Comparison of ENCODE assay signal across 8 mouse cellular contexts in the genomic region with DNA sequence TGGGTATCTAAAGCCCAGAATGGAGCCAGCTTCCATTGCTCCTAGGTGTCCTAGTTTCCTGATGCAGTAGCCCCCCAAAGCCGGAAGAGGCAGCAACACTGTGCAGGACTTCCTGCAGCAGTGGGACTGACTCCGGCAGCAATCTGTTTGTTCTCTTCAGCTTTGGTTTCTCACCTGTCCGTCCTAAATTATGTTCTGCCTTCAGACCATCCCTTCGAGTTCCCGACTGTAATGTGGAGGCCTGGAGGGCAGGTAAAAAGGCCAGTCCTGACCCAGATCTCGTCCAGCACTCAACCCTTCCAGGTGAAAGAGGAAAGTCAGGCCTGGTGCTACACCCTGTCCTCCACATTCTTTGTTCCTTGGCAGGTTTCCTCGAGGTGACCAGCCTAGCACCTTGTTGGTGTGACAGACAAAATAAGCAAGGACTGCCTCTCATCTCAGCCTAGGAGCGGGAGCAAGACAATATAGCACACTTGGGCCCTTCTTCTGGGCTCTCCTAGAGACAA. TPM values are rescaled to one million over a fixed set of nuclear protein-coding genes. Genes with fewer than 3 reads are reported as not detected.
DNase-seq lines count a peak whose midpoint lies in the region; ATAC-seq and TF ChIP-seq lines count a peak whose summit lies in the region.

No protein-coding gene starts in this region.

- H3K4me2 ChIP-seq in limb, embryonic 11.5 days (ENCODE audit: low read depth, severe bottlenecking), result peak overlapping the region; percentile 84
- peak overlapping the region; percentile 59 for H3K4me2 ChIP-seq in neural tube, embryonic 12.5 days (replicated peaks)

- peaks cover 55% of the 10 kb centered on the region for H3K4me1 ChIP-seq in thymus, adult 2 months (replicated peaks; ENCODE audit: control insufficient read depth, insufficient read depth, low read length)
- peaks cover 63% of the 10 kb centered on the region for H3K4me1 ChIP-seq in limb, embryonic 11.5 days (ENCODE audit: control insufficient read depth, insufficient read depth, low read length)
- H3K4me1 ChIP-seq in neural tube, embryonic 12.5 days, result peaks cover 80% of the 10 kb centered on the region

- H3K36me3 ChIP-seq in thymus, adult 2 months (ENCODE audit: control insufficient read depth, insufficient read depth, low read length), result no peaks in the 10 kb centered on the region
- H3K36me3 ChIP-seq in limb, embryonic 11.5 days (ENCODE audit: control insufficient read depth, insufficient read depth, low read length), result no peaks in the 10 kb centered on the region
- no peaks in the 10 kb centered on the region for H3K36me3 ChIP-seq in neural tube, embryonic 12.5 days

- no peak for TF ChIP-seq POLR2A in thymus, adult 2 months (IDR thresholded peaks at IDR 0.05; ENCODE audit: control insufficient read depth, extremely low read depth, insufficient read depth, low read length, poor library complexity)

- H3K27me3 ChIP-seq in thymus, adult 2 months (ENCODE audit: control insufficient read depth, insufficient read depth, low read length), result no peaks in the 10 kb centered on the region
- H3K27me3 ChIP-seq in limb, embryonic 11.5 days (ENCODE audit: control insufficient read depth, insufficient read depth, low read length), result no peaks in the 10 kb centered on the region
- H3K27me3 ChIP-seq in neural tube, embryonic 12.5 days (replicated peaks), result no peaks in the 10 kb centered on the region

- H3K27ac ChIP-seq in thymus, adult 2 months (ENCODE audit: control insufficient read depth, insufficient read depth, low read length), result peak overlapping the region; percentile 99
- peak overlapping the region; percentile 99 for H3K27ac ChIP-seq in limb, embryonic 11.5 days (replicated peaks; ENCODE audit: low read depth, low read length)
- H3K27ac ChIP-seq in neural tube, embryonic 12.5 days, result no peak overlapping the region; the same call in 1 of the 2 replicates

- ATAC-seq in limb, embryonic 11.5 days (ENCODE audit: insufficient number of reproducible peaks, low FRiP score, low TSS enrichment, low read depth), result no peak
- no peak for ATAC-seq in neural tube, embryonic 12.5 days (ENCODE audit: low FRiP score, low read depth)

- H3K4me3 ChIP-seq in thymus, adult 2 months (ENCODE audit: control insufficient read depth, insufficient read depth, low read length), result peak overlapping the region; percentile 27
- H3K4me3 ChIP-seq in limb, embryonic 11.5 days (ENCODE audit: low read depth, low read length), result no peak overlapping the region
- no peak overlapping the region for H3K4me3 ChIP-seq in neural tube, embryonic 12.5 days

- TF ChIP-seq CTCF in thymus, adult 2 months (IDR thresholded peaks at IDR 0.05; ENCODE audit: borderline replicate concordance, control insufficient read depth, extremely low read depth, insufficient read depth, low read length, poor library complexity), result no peak

- DNase-seq in adrenal gland, postnatal 14 days, result peak; percentile 40
- DNase-seq in adrenal gland, adult 8-10 months, result no peak
- DNase-seq in thymus, adult 2 months, result peak; percentile 42
- no peak for DNase-seq in thymus, adult 18-20 months
- DNase-seq in limb, embryonic 11.5 days (ENCODE audit: low spot score), result no peak
- no peak for DNase-seq in gastrocnemius, postnatal 14 days
- no peak for DNase-seq in spleen, postnatal 36 days (ENCODE audit: low spot score in 2 of 2)

- 40% methylated on average over 8 of the region's 8 CpGs for WGBS in thymus, adult 2 months
- WGBS in limb, embryonic 11.5 days, result 15% methylated on average over 8 of the region's 8 CpGs
- 27% methylated on average over 8 of the region's 8 CpGs for WGBS in neural tube, embryonic 12.5 days

- H3K9ac ChIP-seq in limb, embryonic 11.5 days (ENCODE audit: low read length), result peak overlapping the region; percentile 65; the same call in 1 of the 2 replicates
- H3K9ac ChIP-seq in neural tube, embryonic 12.5 days, result peak overlapping the region; percentile 44; the same call in 1 of the 2 replicates

- no peaks in the 10 kb centered on the region for H3K9me3 ChIP-seq in limb, embryonic 11.5 days (ENCODE audit: control insufficient read depth, low read length)
- no peaks in the 10 kb centered on the region for H3K9me3 ChIP-seq in neural tube, embryonic 12.5 days

- intact Hi-C loops in gastrocnemius, postnatal 14 days (cut with DNase I; ENCODE audit: low total_unique reads), result no loop called here

RNA-seq across cellular contexts. Expression of a gene that starts 6.3 kb away (rescaled TPM):
- 48.4 and 53.8 TPM in 2 replicates for total RNA-seq in adrenal gland, postnatal 14 days (2021)
- 10 to 100 TPM; 69.8 to 92.2 (median 82.8) TPM for total RNA-seq in adrenal gland, adult 8-10 months (2022)
- 38.6 and 46.1 TPM in 2 replicates for polyA plus RNA-seq in thymus, adult 2 months (2012; rRNA removed)
- polyA plus RNA-seq in limb, embryonic 11.5 days (2014; fragmentation: Nextera tagmentation; extraction: Ambion mirVana), result 17.9 and 22.0 TPM in 2 replicates
- 57.2 and 61.9 TPM in 2 replicates for polyA plus RNA-seq in neural tube, embryonic 12.5 days (2016; fragmentation: Nextera tagmentation; extraction: Ambion mirVana)
- 10 to 100 TPM; 41.8 to 42.8 TPM for total RNA-seq in gastrocnemius, postnatal 14 days (2021)

RNA-seq across cellular contexts. Expression of a gene that starts 56.0 kb away (rescaled TPM):
- 26.2 and 29.1 TPM in 2 replicates for total RNA-seq in adrenal gland, postnatal 14 days (2021)
- total RNA-seq in adrenal gland, adult 8-10 months (2022), result 10 to 100 TPM; 25.4 to 43.9 (median 32.1) TPM
- polyA plus RNA-seq in thymus, adult 2 months (2012; rRNA removed), result 43.8 and 56.5 TPM in 2 replicates
- polyA plus RNA-seq in limb, embryonic 11.5 days (2014; fragmentation: Nextera tagmentation; extraction: Ambion mirVana), result 31.3 and 33.7 TPM in 2 replicates
- 41.5 and 43.0 TPM in 2 replicates for polyA plus RNA-seq in neural tube, embryonic 12.5 days (2016; fragmentation: Nextera tagmentation; extraction: Ambion mirVana)
- total RNA-seq in gastrocnemius, postnatal 14 days (2021), result 10 to 100 TPM; 20.2 to 20.3 TPM

Comparison
In these comparisons a context has a peak if more than half of its experiments do, and no peak if none do; other contexts are left out.
1. DNase-seq: peak in adrenal gland, postnatal 14 days (single experiment) and thymus, adult 2 months (single experiment); none in adrenal gland, adult 8-10 months (single experiment), thymus, adult 18-20 months (0 of 2), limb, embryonic 11.5 days (single experiment), gastrocnemius, postnatal 14 days (single experiment) and spleen, postnatal 36 days (0 of 2).